Mouse (Mus musculus) liver, adult 2 months (tissue): Measurements from ENCODE around the gene Osbp2.

ENCODE experiments used
- CTCF ChIP-seq: fragments of 200-500 bp; IDR thresholded peaks from 2 replicates; pipeline ENCODE4 v1.5.1; 2011; ENCODE audit warnings: low read depth, low read length, control low read depth
- POLR2A ChIP-seq: fragments of 200-500 bp; IDR thresholded peaks from 2 replicates; pipeline ENCODE4 v1.6.1; 2011; ENCODE audit warnings: low read length, control low read depth; ENCODE audit not compliant: insufficient read depth; ENCODE audit errors: extremely low read depth

GRCm38 (mm10) chr11:3854156-3854555, 9.5 kb downstream of the Osbp2 start:
- no peak for TF ChIP-seq CTCF
- TF ChIP-seq POLR2A = no peak
